Mouse (Mus musculus) kidney, adult 18-20 months (tissue): ENCODE measurements around the gene Asb7.

Source experiments
- DNase-seq: peaks from one replicate; pipeline ENCODE4 v3.0.0; 2021

Asb7 gene

DNA sequence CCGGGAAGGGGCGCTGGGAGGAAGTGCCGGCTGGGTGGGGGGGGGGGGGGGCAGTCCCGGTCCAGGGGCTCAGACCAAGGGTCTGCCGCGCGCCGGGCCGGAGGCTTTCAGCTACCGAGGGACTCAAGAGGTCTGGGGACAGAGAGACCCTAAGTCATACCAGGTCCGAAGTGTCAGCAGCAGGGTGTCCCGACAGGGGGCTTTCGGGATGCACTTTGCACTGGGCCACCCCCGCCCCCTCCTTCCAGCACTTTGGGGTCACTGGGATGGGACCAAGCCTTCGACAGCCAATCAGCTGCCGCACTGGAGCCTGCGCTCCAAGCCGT, at the start of gene Asb7:
Asb7 (minus strand) TSS at position 303 of the 326 bp plus-strand sequence.
- no peak for DNase-seq

DNA sequence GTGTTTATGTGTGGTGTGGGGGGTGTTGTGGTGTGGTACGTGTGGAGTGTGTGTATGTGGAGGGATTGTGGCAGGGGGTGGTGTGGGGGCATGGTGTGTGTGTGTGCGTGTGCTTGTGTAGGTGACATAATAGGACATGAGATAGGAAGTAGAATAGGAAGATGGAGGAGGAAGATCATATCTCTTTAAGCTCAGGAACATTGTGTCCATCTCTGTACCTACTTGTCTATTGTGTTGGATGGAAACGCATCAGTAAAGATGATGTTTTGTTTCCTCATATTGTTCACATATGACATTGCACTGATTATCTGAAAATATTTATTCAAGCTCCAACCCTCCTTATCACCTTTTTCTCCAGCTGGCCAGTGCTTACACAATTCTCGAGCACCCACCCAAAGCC, 48.0 kb upstream of the Asb7 start:
- DNase-seq: no peak

DNA sequence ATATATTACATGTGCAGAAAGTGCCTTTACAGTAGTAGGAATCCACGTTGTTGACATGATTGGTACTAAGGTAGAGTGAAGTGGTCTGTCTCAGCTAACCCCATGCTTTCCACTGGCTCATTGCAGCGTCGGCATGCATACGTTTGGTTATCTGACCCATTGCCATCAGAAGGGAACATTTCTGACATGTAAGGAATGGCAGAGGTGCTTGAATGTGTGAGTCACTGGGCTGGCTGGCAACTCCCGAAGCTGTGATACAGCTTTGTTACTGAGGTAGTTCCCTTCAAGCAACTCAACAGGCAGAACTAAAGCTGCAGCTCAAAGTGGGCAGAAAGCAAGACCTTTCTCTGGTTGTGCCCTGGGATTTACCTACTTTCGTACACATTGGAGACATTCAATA, 45.6 kb upstream of the Asb7 start:
- no peak for DNase-seq

DNA sequence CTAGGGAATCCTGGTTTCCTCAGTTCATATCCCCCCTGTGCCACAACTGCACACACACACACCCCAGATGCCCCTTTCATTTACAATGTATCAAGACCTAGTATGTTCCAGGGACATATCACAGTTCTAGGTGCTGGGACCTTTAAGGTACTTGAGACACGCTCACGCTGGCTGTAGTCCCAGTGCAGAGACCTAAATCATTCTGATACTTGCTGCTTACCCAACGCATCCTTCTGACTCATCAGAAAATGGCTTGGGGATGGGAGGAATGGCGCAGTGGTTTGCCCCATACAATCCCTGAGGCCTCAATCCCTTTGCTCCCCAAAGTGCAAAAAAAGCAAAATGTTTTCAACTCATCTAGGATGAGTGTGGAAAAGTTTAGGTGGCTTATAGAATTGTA, 45.1 kb upstream of the Asb7 start:
- DNase-seq: no peak

DNA sequence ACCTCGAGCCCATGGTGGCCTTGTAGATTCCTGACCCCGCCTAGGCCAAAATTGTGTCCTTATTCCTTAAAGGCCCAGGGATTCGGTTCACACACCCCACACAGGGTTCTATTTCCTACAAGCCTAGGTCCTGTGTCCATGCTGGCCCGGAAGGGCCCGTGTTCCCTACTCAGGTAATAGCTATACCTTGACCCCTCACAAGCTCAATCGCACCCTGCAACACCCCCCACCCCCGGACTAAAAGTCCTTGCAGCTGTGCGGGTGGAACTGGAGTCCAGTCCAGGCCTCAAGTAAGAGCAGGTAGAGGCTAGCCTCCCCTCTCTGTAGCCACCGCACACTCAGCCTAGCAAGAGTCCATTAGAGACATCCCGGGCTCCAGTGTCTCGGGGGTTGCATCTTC, 44.5 kb upstream of the Asb7 start:
- DNase-seq: no peak

DNA sequence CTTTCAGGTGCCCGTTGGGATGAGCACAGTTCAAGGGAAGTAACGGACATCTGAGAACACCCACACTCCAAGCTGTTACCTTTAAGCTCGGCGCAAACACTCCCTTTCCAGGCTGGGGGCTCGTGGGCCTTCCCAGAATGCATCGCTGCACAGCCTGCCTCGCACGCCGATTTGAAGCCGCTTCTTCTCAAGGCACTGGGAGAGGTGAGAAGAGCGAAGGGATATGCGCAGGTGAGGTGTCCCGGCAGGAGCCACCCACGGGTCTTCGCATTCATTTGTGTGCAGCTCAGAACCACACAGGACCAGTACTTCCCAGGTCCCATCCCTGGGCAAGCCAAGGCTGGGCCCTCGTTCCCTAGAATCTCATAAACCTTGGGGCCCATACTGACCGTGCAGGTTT, 44.0 kb upstream of the Asb7 start:
- no peak for DNase-seq

DNA sequence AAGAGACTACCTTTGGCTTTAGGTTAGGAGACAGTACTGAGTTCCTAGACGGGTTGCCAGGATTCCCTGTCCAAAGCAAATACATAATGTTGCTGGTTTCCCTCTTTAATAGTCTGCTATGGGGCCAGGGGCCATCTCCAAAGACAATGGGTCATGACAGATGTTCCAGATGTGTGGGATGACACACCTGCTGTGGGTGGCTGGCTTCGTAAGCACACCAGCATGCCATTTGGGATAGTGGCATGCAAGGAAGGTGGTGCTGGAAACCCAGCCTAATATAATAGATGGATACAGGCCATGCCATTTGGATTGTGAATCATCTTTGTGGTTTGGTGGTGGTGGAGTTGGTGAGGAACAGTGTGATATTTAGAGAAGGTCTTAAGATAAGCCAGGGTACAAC, 39.8 kb upstream of the Asb7 start:
- no peak for DNase-seq

DNA sequence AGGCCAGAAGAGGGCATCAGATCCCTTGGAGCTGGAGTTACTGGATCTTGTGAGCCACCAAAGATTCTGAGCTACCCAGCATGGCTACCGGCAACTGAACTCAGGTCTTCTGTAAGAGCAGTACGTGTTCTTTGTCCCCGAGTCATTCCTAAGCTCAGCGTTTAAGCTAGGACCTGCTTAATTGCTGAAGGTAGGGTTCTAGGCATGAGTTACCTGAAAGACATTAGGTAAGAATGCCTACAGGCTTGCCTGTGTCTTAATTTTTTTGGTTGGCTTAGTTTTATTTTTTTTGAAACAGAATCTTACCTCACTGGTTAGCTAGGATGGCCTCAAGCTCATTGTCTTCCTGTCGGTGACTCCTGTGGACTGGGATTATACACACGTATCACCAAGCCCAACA, 38.7 kb upstream of the Asb7 start:
- no peak for DNase-seq

DNA sequence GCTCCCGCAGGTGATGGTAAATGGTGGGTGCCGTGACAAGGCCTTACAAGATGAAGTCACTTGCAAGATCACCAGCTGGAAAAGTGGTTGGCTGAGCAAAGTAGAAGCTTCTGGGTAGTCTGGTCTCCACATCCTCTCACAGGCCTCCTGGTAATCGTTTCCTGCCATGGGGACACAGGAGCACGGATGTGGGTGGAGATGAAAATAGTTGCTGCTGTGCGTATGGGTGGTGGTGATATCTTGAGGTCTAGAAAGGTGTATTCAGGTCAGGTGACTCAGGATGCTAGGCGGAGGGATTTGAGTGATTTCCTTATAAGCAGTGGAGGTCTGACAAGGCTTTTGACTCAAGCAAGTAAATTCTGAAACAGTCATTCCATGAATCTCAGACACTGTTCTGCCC, 35.6 kb upstream of the Asb7 start:
- DNase-seq: no peak

DNA sequence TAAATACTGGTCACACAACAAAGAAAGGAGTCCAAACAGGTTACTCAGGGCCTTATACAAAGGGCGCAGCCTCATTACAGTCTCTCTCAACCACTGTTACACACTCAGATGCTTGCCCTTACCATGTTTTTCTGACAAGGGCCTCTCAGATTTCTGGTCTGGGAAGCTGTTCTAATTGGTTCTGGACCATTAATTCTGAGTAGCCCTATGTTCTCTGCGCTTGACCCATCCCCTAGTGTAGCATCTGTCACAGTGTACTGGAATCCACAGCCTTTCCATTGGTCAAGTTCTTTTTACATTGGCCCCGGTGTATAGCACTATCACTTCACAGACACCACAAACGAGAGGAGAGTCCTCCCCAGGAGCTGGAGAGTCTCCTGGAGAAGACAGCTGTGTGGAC, 35.1 kb upstream of the Asb7 start:
- no peak for DNase-seq

DNA sequence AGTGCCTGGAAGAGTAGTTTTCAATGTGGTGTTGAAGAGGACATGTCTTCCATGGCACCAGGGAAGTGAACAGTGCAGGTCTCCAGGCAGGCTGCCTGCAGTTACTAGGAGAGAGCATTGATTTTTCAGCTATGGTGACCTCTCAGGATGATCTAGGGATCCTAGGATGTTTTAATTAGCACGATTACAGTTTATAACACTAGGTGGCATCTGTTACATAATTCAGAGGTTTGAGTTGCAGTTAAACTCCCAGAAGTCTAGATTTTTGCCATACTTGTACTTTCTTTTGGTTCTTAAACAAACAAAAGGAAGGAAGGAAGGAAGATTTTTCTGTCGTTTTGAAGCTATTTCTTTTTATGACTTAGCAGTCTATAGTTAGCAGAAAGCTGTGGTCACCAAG, 21.8 kb upstream of the Asb7 start:
- no peak for DNase-seq

DNA sequence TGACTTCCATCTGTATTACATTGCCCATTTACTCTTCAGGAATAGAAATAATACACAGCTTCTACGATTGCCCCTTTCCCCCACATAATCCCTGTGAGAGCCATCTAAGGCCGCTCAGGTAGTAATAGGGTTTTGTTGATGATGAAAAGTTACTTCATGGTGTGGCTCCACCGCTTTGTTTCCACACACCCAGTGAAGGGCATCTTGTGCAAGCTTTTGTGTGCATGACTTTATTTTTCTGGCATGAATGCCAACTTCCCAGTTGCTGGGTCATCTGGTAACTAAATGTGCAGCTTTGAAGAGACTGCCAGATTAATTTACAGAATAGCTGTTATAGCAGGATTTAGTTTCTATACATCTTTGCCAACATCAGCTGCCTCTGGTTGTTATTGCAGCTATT, 15.2 kb upstream of the Asb7 start:
- DNase-seq: no peak

DNA sequence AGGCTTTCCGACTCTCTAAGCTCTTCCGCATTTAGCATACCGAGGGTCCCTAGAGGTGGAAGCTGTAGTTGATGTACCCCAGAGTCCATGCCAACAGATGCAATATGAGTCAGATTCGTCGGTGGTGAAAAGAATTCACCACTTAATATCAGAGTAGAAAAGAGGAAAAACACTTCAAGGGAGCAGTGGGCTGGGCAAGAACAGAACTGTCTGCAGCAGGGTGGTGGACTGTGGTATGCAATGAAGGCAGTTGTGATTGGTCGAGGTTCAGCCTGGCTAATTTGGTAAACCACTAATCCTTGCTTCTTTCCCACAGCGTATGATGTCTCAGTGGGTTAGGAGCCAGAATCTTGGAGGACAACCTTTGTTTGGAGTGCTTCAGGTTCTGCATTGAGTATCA, 13.3 kb upstream of the Asb7 start:
- no peak for DNase-seq

DNA sequence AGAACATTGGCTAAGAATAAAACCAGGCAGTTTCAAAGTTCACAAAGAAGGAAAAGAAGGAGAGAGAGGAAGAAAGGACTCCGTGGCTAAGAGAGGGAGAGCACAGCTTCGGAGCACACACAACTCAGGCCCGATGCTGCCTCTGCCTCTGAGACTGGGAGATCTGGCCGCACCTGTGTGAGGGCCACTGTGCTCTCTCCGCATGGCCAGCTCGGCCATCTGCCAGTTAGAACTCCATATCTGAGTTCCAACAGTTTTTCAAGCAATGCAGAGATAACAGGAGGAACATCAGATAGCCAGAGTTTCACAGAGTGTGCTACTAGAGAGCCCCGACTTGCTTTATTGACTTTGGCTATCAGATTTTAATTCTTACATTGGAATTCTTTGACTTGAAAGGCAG, 5.1 kb upstream of the Asb7 start:
- no peak for DNase-seq

DNA sequence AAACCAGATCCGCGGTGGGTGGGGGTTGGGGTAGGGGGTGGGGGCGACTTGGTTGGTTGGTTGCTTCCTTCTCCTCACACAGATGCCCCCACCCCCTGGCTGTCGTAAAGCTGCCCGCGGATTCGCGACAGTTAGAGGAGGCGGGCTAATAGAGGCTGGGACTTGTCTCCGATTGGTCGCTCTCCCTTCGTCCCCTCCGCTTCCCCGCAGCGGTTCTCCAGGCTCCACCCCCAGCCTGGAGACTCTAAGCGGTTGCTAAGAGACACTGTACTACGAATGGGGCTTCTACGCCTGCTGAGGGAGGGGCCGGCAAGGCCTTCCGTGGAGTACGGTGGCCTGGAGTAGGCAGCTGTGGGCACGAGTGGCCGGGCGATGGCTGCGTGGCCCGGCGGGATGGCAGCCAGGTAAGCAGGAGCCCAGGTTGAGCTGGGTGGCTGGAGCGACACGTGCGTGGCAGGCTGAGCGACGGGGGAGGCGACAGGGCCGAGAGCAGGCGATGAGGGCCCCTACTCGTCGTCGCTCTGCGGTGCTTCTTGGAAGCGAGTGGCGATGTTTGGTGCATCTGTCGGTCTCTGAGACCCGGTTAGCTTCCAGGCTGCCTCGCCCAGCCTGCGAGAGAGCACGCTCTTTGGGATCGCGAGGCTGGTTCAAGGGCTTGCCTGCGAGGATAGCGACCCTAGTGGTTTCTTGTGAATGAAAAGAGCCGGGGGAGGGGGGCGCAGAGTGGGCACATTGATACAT, 394 bp upstream of the Asb7 start, which contains the start of gene Lins1:
Lins1 (plus strand) TSS at position 270 of the 741 bp plus-strand sequence.
- peak; percentile 97 for DNase-seq

DNA sequence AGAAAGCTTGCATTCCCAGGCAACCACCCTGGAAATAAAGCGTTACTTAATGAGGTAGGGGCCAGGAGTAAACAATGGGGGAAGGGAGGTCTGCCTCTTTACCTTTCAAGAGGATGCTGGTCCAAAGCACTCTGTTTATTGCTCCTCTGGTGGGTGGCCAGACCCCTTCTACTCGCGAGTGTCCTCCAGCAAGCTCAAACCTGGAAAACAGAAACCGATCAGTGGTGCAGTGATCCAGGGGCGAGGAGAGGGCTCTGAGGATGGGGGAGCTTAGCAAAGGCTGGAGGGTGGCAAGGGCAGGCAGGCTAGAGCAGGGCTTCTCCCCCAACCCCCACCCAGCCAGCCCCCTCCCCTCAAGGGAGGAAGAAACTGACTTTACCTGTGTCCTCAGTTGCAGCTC, 675 bp downstream of the Asb7 start:
- DNase-seq: no peak

DNA sequence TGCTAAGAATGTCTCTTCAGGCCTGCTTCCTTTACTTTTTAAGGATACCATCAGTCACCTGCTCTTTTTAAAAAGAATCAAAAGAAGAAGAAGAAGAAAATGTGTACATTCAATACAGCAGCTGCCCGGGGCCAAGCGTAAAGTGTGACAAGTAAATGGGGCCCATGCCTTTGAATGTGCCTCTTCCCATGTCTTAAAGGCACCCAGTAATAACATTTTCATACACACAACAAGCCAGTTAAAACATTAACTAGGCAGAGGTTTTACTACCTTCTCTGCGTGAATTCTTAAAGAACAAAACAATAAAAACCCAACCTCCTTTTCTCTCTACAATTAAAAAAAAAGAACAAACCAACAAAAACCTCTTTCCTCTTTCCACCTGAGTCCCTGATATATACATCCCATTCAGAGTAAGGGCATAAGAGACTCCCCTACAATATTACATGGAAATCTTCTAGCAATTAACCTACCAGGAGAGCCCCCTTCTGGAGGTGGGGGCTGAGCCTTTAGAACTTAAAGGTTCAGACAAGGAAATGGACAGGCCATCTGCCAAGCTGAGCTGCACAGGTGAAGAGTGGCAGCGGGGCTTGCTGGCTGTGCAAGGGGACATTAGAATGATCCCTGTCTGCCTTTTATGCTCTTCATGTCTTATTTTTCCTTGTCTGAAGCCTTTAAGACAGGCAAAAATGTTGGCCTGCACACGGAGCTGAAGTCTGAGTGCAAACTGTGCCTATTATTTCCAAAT, 7.1 kb downstream of the Asb7 start:
- no peak for DNase-seq

DNA sequence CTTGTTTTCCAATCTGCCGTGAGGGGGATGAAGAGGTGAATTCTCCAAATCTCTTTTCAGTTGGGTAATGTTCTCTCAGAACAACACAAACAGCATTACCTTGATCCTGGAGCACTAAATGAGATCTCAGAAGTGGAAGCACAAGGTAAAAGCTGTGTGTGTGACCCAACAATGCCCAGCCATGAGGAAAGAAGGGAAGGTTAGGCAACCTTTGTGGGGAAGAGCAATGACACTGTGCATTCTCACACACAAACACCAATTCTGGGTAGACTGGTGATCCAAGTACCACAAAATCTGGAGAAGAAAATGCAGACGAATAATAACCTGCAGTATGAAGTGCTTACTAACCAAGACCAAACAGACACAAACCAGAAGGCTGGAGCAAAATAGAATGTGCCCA, 13.6 kb downstream of the Asb7 start:
- no peak for DNase-seq

DNA sequence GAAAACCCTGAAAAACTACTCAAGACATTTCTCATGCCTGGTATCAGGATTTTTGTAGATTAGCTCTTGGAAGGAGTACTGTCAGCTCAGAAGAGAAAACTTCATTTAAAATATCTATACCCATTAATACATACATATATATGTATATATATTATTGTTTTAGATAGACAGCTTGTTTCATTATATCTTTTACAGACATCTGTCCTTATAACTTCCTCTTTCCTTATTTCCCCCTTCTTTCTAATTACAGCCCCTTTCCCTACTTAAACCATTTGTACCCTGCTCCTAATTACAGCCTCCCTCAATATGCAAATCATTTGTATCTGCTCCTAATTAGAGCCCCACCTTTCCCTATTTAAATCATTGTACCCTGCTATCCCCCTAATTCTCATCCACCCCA, 22.3 kb downstream of the Asb7 start:
- no peak for DNase-seq

DNA sequence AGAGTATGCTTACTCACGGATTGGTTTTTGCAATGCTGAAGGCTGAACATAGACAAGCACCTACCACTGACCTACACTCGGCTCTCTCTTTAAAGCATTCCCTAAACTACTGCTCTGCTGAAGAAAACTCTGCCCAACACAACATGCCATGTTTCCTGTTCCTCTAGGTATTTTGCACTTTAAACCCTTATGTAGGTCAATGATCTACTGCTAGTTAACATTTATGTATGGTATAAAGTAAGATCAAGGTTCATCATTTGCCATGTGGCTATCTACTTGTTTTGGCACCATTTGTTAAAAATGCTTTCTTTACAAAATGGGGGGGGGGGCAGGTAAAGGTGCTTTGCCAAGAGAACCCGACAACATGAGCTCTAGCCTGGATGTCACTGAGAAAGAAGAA, 25.8 kb downstream of the Asb7 start:
- DNase-seq: no peak

DNA sequence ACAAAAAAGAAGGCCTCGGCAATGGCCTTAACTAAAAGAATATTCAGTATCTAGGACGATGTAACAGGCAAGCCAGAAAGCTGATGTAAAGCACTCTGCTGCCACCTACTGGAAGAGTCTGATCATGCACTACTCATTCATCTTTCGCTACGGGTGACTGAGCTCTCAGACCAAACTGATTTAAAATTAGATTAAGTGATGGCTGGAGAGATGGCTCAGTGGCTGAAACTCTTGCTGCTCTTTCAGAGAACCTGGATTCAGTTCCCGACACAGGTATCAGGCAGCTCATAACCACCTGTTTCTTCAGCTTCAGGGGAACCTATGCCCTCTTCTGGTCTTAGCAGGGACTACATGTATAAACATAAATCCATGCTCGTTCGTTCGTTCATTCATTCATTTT, 27.8 kb downstream of the Asb7 start:
- peak; percentile 83 for DNase-seq

DNA sequence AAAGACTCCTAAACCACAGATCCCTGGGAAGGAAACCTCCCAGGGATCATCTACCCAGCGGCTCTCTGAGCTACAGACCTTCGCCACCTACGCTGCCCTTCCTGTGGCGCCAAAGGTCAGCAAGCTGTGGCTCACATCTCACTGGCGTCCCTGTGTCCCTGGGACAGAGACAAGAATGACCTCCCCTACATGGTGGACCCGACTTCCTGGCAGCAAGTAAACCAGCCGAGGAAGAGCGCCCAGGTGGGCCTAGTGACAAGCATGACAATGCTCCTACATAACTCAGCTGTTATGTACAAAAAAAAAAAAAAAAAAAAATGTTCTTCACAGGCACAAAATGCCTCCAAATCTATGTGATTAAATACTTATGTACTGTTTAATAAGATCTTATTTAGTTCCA, 28.4 kb downstream of the Asb7 start:
- DNase-seq: no peak

DNA sequence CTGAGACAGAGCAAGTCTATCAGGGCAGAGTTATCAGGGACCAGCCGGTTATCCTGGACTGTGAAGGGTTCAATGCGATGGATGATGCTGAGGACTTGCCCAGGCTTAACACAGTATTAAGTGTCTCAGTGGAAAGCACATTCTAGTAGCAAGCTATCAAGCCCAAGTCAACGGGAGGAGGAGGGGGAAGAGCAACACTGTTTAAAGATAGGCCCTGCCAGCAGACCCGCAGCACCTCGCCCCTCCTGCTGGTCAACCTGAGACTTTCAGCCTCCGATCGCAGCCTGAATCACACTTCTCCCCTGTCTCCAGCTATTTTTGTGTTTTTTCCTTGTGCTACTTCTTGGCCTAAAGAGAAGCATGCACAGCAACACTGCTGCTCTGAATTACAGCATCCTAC, 29.1 kb downstream of the Asb7 start:
- DNase-seq: no peak

DNA sequence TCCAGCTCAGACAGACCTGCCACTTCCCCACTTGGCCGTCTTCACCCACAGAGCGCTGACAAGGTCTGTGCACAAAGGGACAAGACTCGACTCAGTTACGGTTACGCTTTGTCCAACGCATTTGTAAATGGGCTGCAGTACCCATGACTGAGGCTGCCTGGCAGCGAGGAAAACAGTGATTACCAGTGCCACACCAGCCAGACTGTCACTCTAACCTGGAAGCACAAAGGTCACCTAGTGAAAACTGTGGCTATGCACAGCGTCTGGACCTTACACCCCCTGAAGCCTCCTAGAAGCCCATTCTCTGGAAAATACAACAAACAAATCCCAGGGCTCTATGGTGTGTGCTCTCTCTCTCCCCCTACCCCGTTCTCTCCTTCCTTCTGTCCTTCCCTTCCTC, 33.9 kb downstream of the Asb7 start:
- DNase-seq: peak; percentile 18

DNA sequence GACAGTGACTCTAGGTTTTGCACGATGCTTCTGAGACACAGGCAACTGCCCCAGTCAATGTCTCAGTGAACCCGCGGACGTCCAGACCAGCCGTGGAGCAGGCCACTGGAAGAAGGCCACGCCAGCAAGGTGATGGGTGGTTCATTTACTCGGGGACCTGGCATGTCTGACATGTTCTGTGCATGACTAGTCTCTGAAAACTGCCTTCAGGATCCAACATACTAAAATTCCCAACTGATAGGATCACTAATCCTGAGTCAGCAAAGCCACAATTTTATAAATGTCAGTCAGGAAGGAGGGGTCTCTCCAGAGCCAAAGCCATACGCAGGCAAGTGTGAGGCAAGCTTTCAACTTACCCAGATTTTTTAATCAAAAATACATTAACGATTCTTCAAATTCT, 35.8 kb downstream of the Asb7 start:
- no peak for DNase-seq
